Mouse (Mus musculus): Measurements from ENCODE around the gene Akap8. TPM values are rescaled to one million over a fixed set of nuclear protein-coding genes. Genes with fewer than 3 reads are reported as not detected.

The Akap8 gene
- polyA plus RNA-seq, 1 experiment from 2014 or later = 117 TPM

DNA sequence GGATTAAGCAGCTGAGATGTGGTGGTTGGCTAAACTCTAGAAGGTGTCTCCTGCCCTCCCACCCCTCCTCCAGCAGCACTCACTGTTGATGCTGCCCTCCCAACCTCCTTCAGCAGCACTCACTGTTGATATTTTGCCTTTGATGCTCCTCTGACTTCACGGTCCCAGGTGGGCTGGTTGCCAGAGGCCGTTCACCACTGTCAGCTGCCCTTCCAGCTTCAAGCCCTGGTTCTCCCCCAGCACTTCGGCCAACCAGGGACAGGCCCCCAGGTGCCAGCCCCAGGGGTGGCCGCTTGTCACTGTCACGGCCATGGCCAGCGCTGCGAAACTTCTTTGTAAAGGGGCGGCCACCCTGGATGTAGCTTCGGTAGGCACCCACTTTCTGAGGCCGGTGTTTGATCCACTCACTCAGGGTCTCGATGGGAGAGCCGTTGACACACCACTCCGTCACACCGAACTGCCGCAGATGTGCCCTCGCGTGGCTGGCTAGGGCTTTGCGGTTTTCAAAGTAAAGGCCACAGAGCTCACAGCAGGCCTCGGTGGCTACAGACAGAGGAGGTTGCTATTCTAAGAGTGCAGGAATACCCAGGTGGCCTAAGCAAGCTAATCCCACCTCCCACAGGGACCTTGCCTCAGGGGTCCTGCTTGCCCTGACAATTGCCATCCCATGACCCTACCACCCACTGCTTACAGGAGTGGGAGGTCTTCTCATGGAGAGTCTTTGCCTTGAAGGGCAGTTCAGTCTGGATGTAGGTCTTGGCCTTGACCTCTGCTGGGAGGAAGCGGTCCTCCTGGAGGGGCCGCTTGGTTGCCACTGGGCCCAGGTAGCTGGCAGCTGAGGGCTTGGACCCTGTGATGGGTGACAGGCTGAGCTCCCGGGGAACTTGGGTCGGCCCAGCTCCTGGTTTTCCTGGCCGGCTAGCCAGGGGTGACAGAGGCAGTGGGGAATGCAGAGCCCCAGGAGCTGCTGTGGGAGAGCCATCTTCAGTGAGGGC is 36.0 kb upstream of the Akap8 start:
- Histone ChIP-seq H3K9ac (no peak overlapping the region), H3K27ac (no peak overlapping the region), H3K4me3 (replicated peaks) (no peak overlapping the region), H3K4me1 (no peaks in the 10 kb centered on the region), H3K27me3 (no peaks in the 10 kb centered on the region), H3K36me3 (peaks cover 92% of the 10 kb centered on the region), H3K9me3 (replicated peaks) (no peaks in the 10 kb centered on the region), H3K4me2 (no peak overlapping the region)
- ATAC-seq (replicated peaks; ENCODE audit: low FRiP score) = no peak
- WGBS = 88% methylated on average over 24 of the region's 24 CpGs

DNA sequence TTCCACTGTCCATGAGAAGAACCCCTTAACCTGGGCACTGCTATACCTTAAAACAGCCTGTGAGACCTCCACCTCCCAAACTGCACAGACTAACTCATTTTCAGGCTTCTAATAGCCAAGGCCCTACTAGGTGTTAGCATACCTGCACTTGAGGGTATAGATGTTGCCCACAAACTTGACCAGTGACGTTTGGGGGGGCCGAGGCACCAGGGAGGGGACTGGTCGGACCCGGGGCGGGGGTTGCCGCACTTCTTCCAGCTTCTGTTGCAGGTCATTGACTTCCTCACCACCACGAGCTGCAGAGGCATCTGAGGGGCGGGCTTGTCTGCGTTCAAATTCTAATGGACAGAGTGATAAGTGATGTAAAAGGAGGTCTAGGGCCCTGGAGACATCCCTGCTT is 35.2 kb upstream of the Akap8 start:
- Histone ChIP-seq H3K4me2 (no peak overlapping the region), H3K4me3 (replicated peaks) (no peak overlapping the region), H3K9ac (no peak overlapping the region), H3K27ac (no peak overlapping the region), H3K27me3 (no peaks in the 10 kb centered on the region), H3K9me3 (replicated peaks) (no peaks in the 10 kb centered on the region), H3K36me3 (peaks cover 84% of the 10 kb centered on the region), H3K4me1 (peaks cover under 1% of the 10 kb centered on the region; the same call in 1 of the 2 replicates)
- WGBS = 89% methylated on average over 9 of the region's 9 CpGs
- ATAC-seq (replicated peaks; ENCODE audit: low FRiP score) = no peak

DNA sequence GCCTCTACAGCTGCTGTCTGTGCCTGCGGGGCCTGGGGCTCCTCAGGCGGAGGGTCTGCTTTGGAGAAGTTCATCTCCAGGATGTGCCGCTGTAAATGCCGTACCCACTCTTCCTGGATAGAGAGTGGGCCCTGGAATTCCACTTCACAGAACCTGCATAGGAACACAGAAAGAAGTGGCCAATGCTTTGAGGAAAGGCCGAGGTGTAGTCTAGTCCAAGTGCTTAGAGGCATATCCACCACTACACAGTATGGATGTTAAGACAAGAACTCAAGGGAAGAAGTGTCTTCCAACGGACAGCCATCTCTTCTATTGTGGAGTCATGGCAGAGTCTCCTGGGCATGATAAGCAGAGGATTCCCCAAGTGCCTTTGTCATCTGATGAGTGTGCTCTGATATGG is 34.0 kb upstream of the Akap8 start:
- no peak overlapping the region for H3K27ac ChIP-seq
- H3K27me3 ChIP-seq = no peaks in the 10 kb centered on the region
- no peak for ATAC-seq (replicated peaks; ENCODE audit: low FRiP score)
- H3K9ac ChIP-seq = no peak overlapping the region
- H3K4me1 ChIP-seq = peaks cover 3% of the 10 kb centered on the region; the same call in 1 of the 2 replicates
- H3K36me3 ChIP-seq = peaks cover 72% of the 10 kb centered on the region
- no peaks in the 10 kb centered on the region for H3K9me3 ChIP-seq (replicated peaks)
- no peak overlapping the region for H3K4me3 ChIP-seq (replicated peaks)
- WGBS = 97% methylated on average over 6 of the region's 6 CpGs
- H3K4me2 ChIP-seq = no peak overlapping the region

DNA sequence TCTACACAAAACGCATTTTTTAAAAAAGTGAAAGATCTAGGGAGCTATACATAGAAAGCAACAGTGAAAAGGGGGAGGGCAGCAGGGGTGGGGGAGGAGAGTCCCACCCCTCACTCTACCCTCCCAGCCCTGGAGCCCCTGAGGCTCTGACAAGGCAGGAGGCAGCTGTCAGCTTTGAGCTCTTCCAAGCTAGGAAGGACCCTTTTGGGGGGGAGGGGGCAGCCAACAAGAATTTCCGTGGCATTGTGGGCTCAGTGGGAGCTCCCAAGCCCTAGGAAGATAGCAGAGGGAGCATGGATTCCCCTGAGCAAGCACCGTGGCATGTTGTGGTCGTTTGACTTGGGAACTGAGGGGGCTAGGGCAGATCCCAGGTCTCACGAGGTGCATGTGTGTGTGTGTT is 33.2 kb upstream of the Akap8 start:
- no peaks in the 10 kb centered on the region for H3K27me3 ChIP-seq
- H3K9me3 ChIP-seq (replicated peaks) = no peaks in the 10 kb centered on the region
- H3K4me3 ChIP-seq (replicated peaks) = no peak overlapping the region
- ATAC-seq (replicated peaks; ENCODE audit: low FRiP score) = no peak
- H3K9ac ChIP-seq = no peak overlapping the region
- no peak overlapping the region for H3K27ac ChIP-seq
- H3K4me2 ChIP-seq = no peak overlapping the region
- H3K4me1 ChIP-seq = peaks cover 6% of the 10 kb centered on the region
- 75% methylated on average over 5 of the region's 5 CpGs for WGBS
- H3K36me3 ChIP-seq = peaks cover 63% of the 10 kb centered on the region

DNA sequence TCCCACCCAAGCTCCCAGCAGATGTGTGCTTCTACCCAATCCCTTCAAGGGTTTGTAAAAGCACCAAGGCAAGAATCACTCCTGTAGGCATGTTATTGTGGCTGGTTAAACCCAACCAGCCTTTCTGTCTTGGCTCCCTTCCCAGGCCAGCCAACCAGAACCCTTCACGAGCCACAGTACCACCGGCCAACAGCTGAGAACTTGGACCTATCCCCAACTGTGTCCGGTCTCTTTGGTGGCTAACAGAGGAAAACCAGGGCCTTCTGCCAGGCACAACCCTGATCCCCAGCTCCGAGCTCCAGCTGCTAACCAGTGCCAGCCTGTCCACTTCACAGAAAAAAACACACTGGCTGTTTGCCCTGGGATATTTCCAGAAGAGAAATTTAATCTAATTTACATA is 32.7 kb upstream of the Akap8 start:
- Histone ChIP-seq H3K4me1 (peaks cover 11% of the 10 kb centered on the region), H3K36me3 (peaks cover 58% of the 10 kb centered on the region), H3K4me2 (no peak overlapping the region), H3K27me3 (no peaks in the 10 kb centered on the region), H3K4me3 (replicated peaks) (no peak overlapping the region), H3K27ac (no peak overlapping the region), H3K9me3 (replicated peaks) (no peaks in the 10 kb centered on the region), H3K9ac (no peak overlapping the region)
- ATAC-seq (replicated peaks; ENCODE audit: low FRiP score) = no peak
- WGBS = 74% methylated on average over 4 of the region's 4 CpGs

DNA sequence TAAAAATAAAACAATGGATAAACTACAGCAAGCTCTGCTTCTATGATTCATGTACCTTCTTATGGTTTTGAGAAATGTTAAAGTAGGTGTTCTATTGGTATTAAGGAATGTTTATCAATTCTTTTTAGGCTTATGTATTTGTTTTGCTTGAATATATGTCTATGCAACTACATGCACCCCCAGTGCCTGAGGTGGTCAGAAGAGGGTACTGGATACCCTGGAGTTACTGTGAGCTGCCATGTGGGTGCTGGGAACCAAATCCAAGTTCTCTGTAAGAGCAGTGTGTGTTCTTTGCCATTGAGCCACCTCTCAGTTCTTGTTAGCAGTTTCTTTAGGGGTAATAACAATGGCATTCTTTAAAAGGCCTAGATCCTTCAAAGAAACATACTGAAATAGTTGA is 30.7 kb upstream of the Akap8 start:
- no peak overlapping the region for H3K9ac ChIP-seq
- peaks cover 19% of the 10 kb centered on the region for H3K4me1 ChIP-seq
- H3K27me3 ChIP-seq = no peaks in the 10 kb centered on the region
- no peaks in the 10 kb centered on the region for H3K9me3 ChIP-seq (replicated peaks)
- no peak for ATAC-seq (replicated peaks; ENCODE audit: low FRiP score)
- no peak overlapping the region for H3K27ac ChIP-seq
- peaks cover 39% of the 10 kb centered on the region for H3K36me3 ChIP-seq
- no peak overlapping the region for H3K4me3 ChIP-seq (replicated peaks)
- no peak overlapping the region for H3K4me2 ChIP-seq

DNA sequence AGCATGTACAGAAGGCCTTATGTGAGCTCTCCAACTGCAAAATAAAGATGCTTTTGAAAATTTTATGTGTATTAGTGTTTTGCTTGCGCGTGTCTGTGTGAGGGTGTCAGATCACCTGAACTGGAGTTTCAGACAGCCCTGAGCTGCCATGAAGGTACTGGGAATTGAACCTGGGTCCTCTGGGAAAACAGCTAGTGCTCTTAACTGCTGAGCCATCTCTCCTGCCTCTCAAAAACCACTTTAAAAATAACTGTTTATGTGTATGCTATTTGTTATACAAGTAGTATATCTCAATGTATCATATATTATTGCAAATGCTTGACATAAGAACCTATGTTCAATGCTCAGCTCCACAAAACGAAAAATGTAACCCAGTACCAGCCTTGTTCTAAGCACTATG is 30.2 kb upstream of the Akap8 start:
- Histone ChIP-seq H3K4me2 (peak overlapping the region; percentile 66), H3K9me3 (replicated peaks) (no peaks in the 10 kb centered on the region), H3K27ac (no peak overlapping the region), H3K4me1 (peaks cover 19% of the 10 kb centered on the region), H3K4me3 (replicated peaks) (peak overlapping the region; percentile 79; the same call in 1 of the 2 replicates), H3K9ac (no peak overlapping the region), H3K36me3 (peaks cover 34% of the 10 kb centered on the region), H3K27me3 (no peaks in the 10 kb centered on the region)
- ATAC-seq (replicated peaks; ENCODE audit: low FRiP score) = no peak
- WGBS = 77% methylated on average over 3 of the region's 3 CpGs

DNA sequence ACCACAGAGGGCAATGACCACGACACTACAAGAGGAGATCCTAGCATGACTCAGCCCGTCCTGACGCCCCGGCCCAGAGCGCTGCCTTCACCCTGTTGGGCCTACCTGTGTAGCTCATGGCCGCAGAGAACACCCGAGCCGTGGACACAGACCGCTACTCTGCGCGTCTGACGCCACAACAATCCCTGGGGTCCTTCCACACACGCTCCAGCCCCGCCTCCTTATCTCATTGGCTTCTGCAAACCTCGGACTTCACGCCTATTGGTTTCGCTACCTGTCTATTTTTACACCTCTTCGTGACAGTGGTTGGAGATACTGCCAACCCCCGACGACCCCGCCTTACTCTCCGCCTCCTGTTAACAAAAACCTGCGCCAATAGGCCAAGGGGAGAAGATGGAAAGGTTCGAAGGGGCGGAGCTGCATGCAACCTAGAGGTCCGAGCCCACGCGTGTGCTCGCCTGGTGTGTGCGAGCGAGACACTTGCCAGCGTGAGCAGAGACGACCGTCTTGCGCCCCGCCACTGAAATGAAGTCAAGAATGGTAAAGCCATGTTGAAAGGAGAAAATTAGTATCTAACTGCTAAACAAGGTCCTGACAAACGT is 29.4 kb upstream of the Akap8 start, which contains the start of gene Akap8l:
Akap8l (minus strand) TSS at position 226 of the 602 bp plus-strand sequence.
- peaks cover 26% of the 10 kb centered on the region for H3K36me3 ChIP-seq
- peak within 1 kb of the TSS; percentile 78 for H3K9ac ChIP-seq
- ATAC-seq (replicated peaks; ENCODE audit: low FRiP score) = peak; percentile 98
- H3K27me3 ChIP-seq = no peaks in the 10 kb centered on the region
- H3K9me3 ChIP-seq (replicated peaks) = no peaks in the 10 kb centered on the region
- peak within 1 kb of the TSS; percentile 66 for H3K4me2 ChIP-seq
- H3K27ac ChIP-seq = peak within 1 kb of the TSS; percentile 86
- H3K4me1 ChIP-seq = peaks cover 19% of the 10 kb centered on the region
- peak within 1 kb of the TSS; percentile 79 for H3K4me3 ChIP-seq (replicated peaks)
- WGBS = under 1% methylated on average over 37 of the region's 37 CpGs

DNA sequence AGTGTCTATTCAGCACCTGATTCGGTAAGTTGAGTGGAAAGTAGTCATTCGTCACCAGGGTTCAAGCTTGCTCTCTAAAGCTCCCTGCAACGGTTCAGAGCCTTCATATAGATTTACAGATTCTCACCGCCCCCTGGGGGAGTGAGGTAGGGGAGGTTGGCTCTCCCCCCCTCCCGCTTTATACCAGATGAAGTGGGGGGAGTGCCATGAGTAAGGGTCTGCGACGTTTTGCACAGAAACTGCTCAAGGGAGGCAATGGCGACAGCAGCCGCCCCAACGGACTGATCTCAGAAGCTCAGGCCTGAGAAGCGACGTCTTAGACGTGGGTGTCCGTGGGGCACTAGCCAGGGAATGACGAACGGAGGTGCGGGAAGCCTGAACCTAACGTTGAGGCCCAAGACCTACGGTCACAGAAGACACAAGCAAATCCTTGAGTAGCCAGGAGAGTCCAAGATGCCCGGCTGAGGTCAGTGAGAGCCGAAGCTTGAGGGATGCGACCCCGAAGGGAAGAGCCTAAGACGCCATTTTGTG is 28.9 kb upstream of the Akap8 start:
- H3K4me3 ChIP-seq (replicated peaks) = peak overlapping the region; percentile 79
- peak overlapping the region; percentile 78 for H3K9ac ChIP-seq
- peak overlapping the region; percentile 66 for H3K4me2 ChIP-seq
- peaks cover 24% of the 10 kb centered on the region for H3K36me3 ChIP-seq
- no peaks in the 10 kb centered on the region for H3K9me3 ChIP-seq (replicated peaks)
- peaks cover 19% of the 10 kb centered on the region for H3K4me1 ChIP-seq
- ATAC-seq (replicated peaks; ENCODE audit: low FRiP score) = no peak; the same call in 1 of the 2 replicates
- no peaks in the 10 kb centered on the region for H3K27me3 ChIP-seq
- peak overlapping the region; percentile 86 for H3K27ac ChIP-seq
- WGBS = under 1% methylated on average over 24 of the region's 24 CpGs

DNA sequence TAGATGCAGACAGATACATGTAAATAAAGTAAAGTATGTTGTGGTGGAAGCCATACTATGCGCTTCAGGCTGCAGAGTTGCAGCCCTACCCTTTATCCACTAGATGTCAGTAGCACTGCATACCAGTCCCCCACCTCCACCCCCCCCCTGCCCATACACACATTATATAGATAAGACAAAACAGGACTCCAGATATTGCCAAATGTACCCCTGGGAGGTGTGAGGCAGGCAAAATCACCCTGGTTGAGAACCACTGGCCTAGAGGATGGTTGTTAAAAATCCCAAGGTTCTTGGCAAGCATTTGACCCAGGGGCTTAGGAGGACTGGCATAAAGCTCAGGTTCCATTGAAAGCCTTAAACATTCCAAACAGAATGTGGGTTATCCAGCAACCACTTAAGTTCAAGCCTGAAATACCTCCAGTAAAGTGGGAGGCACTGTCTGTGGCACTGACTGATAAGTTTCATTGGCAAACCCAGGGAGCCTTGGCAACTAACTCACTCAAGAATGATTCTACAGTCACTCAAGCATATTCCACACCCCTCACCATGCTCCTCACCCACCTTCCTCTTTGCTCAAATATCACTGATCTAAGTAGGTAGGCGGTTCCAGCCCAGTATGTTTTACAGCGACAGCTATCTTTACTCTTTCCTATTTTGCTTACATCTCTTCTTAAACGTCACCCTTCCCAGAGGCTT is 28.1 kb upstream of the Akap8 start:
- Histone ChIP-seq H3K9ac (peak overlapping the region; percentile 78; the same call in 1 of the 2 replicates), H3K27me3 (no peaks in the 10 kb centered on the region), H3K4me1 (peaks cover 19% of the 10 kb centered on the region), H3K9me3 (replicated peaks) (no peaks in the 10 kb centered on the region), H3K27ac (0 out of 2 replicates have a peak overlapping the region, but pooled peaks have one; percentile 14), H3K4me3 (replicated peaks) (peak overlapping the region; percentile 79), H3K4me2 (peak overlapping the region; percentile 66), H3K36me3 (peaks cover 24% of the 10 kb centered on the region)
- 5% methylated on average over 4 of the region's 4 CpGs for WGBS
- ATAC-seq (replicated peaks; ENCODE audit: low FRiP score) = no peak

DNA sequence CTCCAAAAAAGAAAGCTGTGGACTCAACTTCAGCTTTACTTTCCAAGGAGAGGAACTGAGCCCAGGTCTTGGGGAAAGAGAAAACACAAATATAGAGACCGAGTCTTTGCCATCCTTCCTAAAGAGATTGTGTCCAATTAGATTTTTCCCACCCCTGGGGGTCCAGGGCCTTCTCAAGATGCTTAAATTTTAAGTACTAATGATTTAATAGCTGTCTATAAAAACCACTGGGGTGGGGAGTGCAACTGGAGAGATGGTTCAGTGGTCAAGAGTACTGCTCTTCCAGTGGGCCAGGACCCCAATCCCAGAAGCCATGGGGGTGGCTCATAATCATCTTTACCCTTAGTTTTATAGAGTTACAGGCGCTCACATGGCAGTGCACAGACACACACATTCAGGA is 27.4 kb upstream of the Akap8 start:
- H3K27me3 ChIP-seq = no peaks in the 10 kb centered on the region
- peak overlapping the region; percentile 66 for H3K4me2 ChIP-seq
- peak overlapping the region; percentile 79 for H3K4me3 ChIP-seq (replicated peaks)
- ATAC-seq (replicated peaks; ENCODE audit: low FRiP score) = no peak
- H3K4me1 ChIP-seq = peaks cover 19% of the 10 kb centered on the region
- no peak overlapping the region for H3K9ac ChIP-seq
- 82% methylated on average over 2 of the region's 2 CpGs for WGBS
- no peak overlapping the region for H3K27ac ChIP-seq
- H3K36me3 ChIP-seq = peaks cover 17% of the 10 kb centered on the region
- H3K9me3 ChIP-seq (replicated peaks) = no peaks in the 10 kb centered on the region

Data from kidney, embryonic 15.5 days (tissue).